Mouse (Mus musculus): ENCODE results near the gene Tmem120b. TPM values are rescaled to one million over a fixed set of nuclear protein-coding genes. Genes with fewer than 3 reads are reported as not detected.

Gene Tmem120b
- polyA plus RNA-seq, 1 experiment = 5.8 TPM

DNA sequence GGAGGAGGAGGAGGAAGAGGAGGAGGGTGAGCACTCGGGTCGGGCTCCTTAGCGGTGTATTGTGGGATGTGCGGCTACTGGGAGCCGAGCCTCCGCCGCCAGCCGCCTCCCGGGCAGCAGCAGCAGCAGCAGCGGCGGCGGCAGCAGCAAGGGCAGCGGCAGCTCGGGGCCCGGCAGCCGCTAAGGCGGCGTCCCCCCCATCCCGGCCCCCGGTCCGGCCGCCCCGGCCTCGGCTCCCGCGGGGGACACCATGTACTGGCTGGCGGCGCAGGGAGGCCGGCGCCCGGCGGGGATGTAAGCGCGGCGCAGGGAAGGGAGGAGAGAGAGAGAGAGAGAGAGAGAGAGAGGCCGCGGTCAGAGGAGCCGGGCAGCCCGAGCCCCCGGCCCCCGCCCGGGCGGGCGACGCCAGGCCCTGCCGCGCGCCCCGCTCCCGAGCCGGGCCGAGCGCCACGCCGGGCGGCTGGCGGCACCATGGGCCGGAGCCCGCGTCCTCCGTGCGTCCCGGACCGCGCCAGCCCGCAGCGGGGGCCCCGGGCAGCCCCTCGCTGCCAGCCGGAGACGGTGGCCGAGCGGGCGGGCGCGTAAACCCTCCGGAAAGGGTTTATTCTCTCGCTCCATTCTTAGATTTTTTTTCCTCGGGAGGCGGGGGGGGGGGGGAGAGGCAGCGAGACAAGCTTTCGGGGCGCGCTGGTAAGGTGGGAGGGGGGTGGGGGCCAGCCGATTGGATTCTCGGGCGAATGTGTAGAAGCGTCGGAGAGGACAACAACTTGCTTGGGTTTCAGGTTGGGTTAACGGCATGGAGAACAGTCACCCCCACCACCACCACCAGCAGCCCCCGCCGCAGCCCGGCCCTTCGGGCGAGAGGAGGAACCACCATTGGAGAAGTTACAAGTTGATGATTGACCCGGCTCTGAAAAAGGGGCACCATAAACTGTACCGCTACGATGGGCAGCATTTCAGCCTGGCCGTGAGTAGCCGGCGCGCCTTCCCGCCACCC is 74.2 kb downstream of the Tmem120b start, which contains the start of gene Setd1b:
Gene Setd1b, plus strand, starts transcription at position 33 of the 997 bp plus-strand sequence.
- Histone ChIP-seq H3K4me1 (ENCODE audit: control insufficient read depth, insufficient read depth, insufficient read length) (peaks cover 16% of the 10 kb centered on the region; the same call in 1 of the 2 replicates), H3K4me3 (ENCODE audit: extremely low read depth, insufficient read depth, insufficient read length) (peak within 1 kb of the TSS; percentile 89), H3K27me3 (ENCODE audit: control insufficient read depth, insufficient read depth, low read length) (no peaks in the 10 kb centered on the region), H3K36me3 (ENCODE audit: control insufficient read depth, insufficient read depth, low read length) (peaks cover 13% of the 10 kb centered on the region), H3K27ac (ENCODE audit: insufficient read depth, low read length) (peak within 1 kb of the TSS; percentile 100)
- TF ChIP-seq CTCF (IDR thresholded peaks at IDR 0.05; ENCODE audit: extremely low read depth, insufficient read depth, insufficient read length, insufficient replicate concordance) (no peak), POLR2A (IDR thresholded peaks at IDR 0.05; ENCODE audit: low read depth, low read length) (no peak)
- WGBS = under 1% methylated on average over 95 of the region's 103 CpGs
- DNase-seq (ENCODE audit: low read depth in 1 of 2, low spot score in 2 of 2) = no peak

DNA sequence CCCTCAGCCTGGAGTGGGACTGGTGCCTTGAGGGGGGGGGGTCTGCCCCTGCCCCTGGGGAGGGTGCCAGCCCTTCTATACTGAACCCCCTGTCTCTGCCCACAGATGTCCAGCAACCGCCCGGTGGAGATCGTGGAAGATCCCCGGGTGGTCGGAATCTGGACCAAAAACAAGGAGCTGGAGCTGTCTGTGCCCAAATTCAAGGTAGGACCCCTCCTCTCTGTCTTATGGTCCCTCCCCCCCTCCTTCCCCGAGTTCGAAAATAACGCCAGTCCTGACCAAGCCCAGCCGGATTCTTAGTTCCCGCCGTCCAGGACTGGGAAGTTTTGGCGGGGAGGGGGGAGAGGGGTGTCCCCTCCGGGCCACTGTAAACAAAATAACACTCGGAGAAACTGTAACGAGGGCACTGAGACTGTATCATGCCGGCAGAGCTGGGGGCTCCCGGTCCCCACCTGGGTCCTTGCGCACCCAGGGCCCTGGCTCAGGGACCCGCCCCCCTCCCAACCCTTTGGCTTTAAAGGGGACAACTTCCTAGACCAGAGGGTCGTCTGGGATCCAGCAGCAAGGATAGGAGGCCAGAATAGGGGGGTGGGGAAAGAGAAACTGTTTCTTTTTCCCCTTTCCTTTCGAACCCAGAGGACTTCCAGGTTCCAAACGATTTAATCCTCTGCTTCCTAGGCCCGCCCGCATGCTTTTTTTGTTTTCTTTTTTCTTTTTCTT is 75.2 kb downstream of the Tmem120b start:
- H3K36me3 ChIP-seq (ENCODE audit: control insufficient read depth, insufficient read depth, low read length) = peaks cover 21% of the 10 kb centered on the region
- H3K4me3 ChIP-seq (ENCODE audit: extremely low read depth, insufficient read depth, insufficient read length) = peak overlapping the region; percentile 89
- peaks cover 11% of the 10 kb centered on the region; the same call in 1 of the 2 replicates for H3K4me1 ChIP-seq (ENCODE audit: control insufficient read depth, insufficient read depth, insufficient read length)
- 2% methylated on average over 24 of the region's 24 CpGs for WGBS
- DNase-seq (ENCODE audit: low read depth in 1 of 2, low spot score in 2 of 2) = no peak
- peak overlapping the region; percentile 100 for H3K27ac ChIP-seq (ENCODE audit: insufficient read depth, low read length)
- TF ChIP-seq CTCF (IDR thresholded peaks at IDR 0.05; ENCODE audit: extremely low read depth, insufficient read depth, insufficient read length, insufficient replicate concordance) (no peak), POLR2A (IDR thresholded peaks at IDR 0.05; ENCODE audit: low read depth, low read length) (no peak)
- H3K27me3 ChIP-seq (ENCODE audit: control insufficient read depth, insufficient read depth, low read length) = no peaks in the 10 kb centered on the region

DNA sequence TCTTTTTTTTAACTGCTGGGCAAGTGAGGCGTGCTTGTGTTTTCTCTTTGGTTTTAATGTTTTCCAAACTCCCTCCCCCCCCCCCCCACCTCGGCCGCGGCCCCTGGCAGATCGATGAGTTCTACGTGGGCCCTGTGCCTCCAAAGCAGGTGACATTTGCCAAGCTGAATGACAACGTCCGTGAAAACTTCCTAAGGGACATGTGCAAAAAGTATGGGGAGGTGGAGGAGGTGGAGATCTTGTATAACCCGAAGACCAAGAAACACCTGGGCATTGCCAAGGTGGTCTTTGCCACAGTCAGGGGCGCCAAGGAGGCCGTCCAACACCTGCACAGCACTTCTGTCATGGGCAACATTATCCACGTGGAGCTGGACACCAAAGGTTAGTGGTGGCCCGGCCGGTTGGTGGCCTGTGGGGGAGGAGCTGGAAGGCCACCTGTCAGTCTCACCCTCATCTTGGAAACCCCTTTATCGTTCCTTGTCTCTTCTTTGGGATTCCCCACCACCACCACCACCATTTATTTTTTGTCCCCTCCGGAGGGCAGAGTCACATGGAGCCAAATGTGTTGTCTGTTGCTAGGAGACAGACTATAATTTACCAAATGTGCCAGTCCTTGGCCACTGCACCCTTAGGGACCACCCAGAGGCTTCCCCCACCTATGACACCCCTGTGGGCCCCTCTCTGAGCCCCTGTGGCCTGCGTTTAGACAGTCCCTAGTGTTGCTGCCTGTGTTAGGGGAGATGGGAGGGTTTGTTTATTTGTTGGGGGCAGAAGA is 75.9 kb downstream of the Tmem120b start:
- peak overlapping the region; percentile 17; the same call in 1 of the 2 replicates for H3K27ac ChIP-seq (ENCODE audit: insufficient read depth, low read length)
- TF ChIP-seq POLR2A (IDR thresholded peaks at IDR 0.05; ENCODE audit: low read depth, low read length) = no peak
- no peak for TF ChIP-seq CTCF (IDR thresholded peaks at IDR 0.05; ENCODE audit: extremely low read depth, insufficient read depth, insufficient read length, insufficient replicate concordance)
- no peak for DNase-seq (ENCODE audit: low read depth in 1 of 2, low spot score in 2 of 2)
- H3K4me3 ChIP-seq (ENCODE audit: extremely low read depth, insufficient read depth, insufficient read length) = peak overlapping the region; percentile 47
- no peaks in the 10 kb centered on the region for H3K27me3 ChIP-seq (ENCODE audit: control insufficient read depth, insufficient read depth, low read length)
- WGBS = 10% methylated on average over 17 of the region's 17 CpGs
- peaks cover 12% of the 10 kb centered on the region; the same call in 1 of the 2 replicates for H3K4me1 ChIP-seq (ENCODE audit: control insufficient read depth, insufficient read depth, insufficient read length)
- H3K36me3 ChIP-seq (ENCODE audit: control insufficient read depth, insufficient read depth, low read length) = peaks cover 25% of the 10 kb centered on the region

DNA sequence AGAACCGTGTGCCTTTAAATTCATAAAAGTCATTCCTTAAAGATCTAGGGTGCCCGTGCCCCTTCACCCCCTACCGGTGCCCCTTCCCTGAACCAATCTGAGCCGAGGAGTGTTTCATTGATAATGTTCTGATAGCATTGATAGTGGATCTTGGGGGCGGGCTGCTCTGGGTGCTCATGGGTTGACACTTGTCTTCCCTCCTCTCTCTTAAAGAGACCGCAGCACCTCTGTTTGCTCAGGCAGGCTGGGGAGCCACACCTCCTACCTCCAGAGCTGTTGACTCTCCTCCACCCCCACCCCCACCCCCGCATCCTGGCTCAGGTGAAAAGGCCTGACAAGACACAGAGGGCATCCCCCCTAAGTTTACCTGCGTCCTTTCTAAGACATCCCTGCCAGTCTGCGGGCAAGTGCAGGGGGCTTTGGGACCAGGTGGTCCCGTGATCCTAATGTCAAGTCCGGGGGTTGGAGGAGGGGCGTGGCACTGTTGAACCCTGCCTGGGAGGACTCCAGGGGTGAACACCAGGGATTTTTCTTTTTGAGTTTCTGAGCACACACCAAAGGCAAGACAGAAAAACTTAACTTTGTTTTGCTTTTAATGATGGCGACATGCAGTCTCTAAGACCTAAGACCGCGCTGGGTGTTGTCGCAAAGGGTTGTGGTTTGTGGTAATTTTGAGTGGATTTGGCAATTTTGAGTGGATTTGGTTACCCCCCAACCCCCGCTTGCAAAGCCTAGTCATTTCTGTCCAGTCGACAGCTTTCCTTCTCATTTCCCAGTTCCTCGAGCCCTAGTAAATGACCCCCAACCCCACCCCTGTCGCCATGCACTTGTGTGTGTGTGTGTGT is 76.8 kb downstream of the Tmem120b start:
- H3K27me3 ChIP-seq (ENCODE audit: control insufficient read depth, insufficient read depth, low read length) = no peaks in the 10 kb centered on the region
- H3K36me3 ChIP-seq (ENCODE audit: control insufficient read depth, insufficient read depth, low read length) = peaks cover 25% of the 10 kb centered on the region
- DNase-seq (ENCODE audit: low read depth in 1 of 2, low spot score in 2 of 2) = no peak
- TF ChIP-seq POLR2A (IDR thresholded peaks at IDR 0.05; ENCODE audit: low read depth, low read length) = no peak
- TF ChIP-seq CTCF (IDR thresholded peaks at IDR 0.05; ENCODE audit: extremely low read depth, insufficient read depth, insufficient read length, insufficient replicate concordance) = no peak
- H3K27ac ChIP-seq (ENCODE audit: insufficient read depth, low read length) = no peak overlapping the region
- H3K4me1 ChIP-seq (ENCODE audit: control insufficient read depth, insufficient read depth, insufficient read length) = peaks cover 17% of the 10 kb centered on the region; the same call in 1 of the 2 replicates
- whole genome bisulfite sequencing = 41% methylated on average over 20 of the region's 20 CpGs
- peak overlapping the region; percentile 47; the same call in 1 of the 2 replicates for H3K4me3 ChIP-seq (ENCODE audit: extremely low read depth, insufficient read depth, insufficient read length)

DNA sequence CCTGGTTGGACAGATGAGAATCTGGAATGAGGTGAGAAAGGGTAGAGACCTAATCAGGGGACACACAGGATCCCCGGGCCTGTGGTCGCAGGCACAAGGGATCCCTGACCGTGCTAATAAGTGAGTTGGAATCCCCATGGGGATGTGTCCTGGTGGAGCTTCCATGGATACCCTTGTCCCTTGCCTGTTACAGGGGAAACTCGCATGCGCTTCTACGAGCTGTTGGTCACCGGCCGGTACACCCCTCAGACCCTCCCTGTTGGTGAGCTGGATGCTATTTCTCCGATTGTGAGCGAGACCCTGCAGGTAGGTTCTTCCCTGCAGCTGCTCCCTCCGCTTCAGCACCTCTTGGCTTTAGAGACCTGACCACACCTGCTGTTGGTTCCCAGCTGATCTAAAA is 78.1 kb downstream of the Tmem120b start:
- Histone ChIP-seq H3K4me3 (ENCODE audit: extremely low read depth, insufficient read depth, insufficient read length) (no peak overlapping the region), H3K4me1 (ENCODE audit: control insufficient read depth, insufficient read depth, insufficient read length) (peaks cover 23% of the 10 kb centered on the region; the same call in 1 of the 2 replicates), H3K36me3 (ENCODE audit: control insufficient read depth, insufficient read depth, low read length) (peaks cover 25% of the 10 kb centered on the region), H3K27me3 (ENCODE audit: control insufficient read depth, insufficient read depth, low read length) (no peaks in the 10 kb centered on the region), H3K27ac (ENCODE audit: insufficient read depth, low read length) (no peak overlapping the region)
- WGBS = 95% methylated on average over 11 of the region's 11 CpGs
- no peak for TF ChIP-seq POLR2A (IDR thresholded peaks at IDR 0.05; ENCODE audit: low read depth, low read length)
- TF ChIP-seq CTCF (IDR thresholded peaks at IDR 0.05; ENCODE audit: extremely low read depth, insufficient read depth, insufficient read length, insufficient replicate concordance) = no peak
- DNase-seq (ENCODE audit: low read depth in 1 of 2, low spot score in 2 of 2) = no peak
